Mouse (Mus musculus) stomach, embryonic 16.5 days (tissue): ENCODE measurements at regions not wholly inside any gene's neighbourhood (a gene's known extent, or its start where the extent isn't known, plus 50 kb on each side); places are given as distances from the start of the nearest gene placed in this dataset.
A peak's percentile ranks its signal among the peaks of the same experiment; 100 is the strongest.

ENCODE experiments used
- ATAC-seq: fragments of 200-750 bp; cut with Nextera tagmentation; 2 replicates; pipeline ENCODE4 v1.8.0; 2017; ENCODE audit warnings: moderate number of reproducible peaks, moderate TSS enrichment; ENCODE audit not compliant: insufficient read depth, low FRiP score
- H3K27ac ChIP-seq: fragments of 300-500 bp; sonication (generic); 2 replicates; pipeline ENCODE4 v1.5.1; 2014; ENCODE audit warnings: low read length
- H3K27me3 ChIP-seq: fragments of 300-500 bp; sonication (generic); 2 replicates; pipeline ENCODE4 v1.6.1; 2014; ENCODE audit warnings: low read length, control low read depth, mixed read lengths; ENCODE audit not compliant: control insufficient read depth, insufficient read depth
- H3K36me3 ChIP-seq: fragments of 300-500 bp; sonication (generic); 2 replicates; pipeline ENCODE4 v1.6.1; 2014; ENCODE audit warnings: low read length; ENCODE audit not compliant: control insufficient read depth, insufficient read depth
- H3K4me1 ChIP-seq: fragments of 300-500 bp; sonication (generic); 2 replicates; pipeline ENCODE4 v1.6.1; 2014; ENCODE audit warnings: low read length, control low read depth, mixed read lengths; ENCODE audit not compliant: control insufficient read depth, insufficient read depth
- H3K4me2 ChIP-seq: fragments of 300-500 bp; sonication (generic); 2 replicates; pipeline ENCODE4 v1.6.1; 2014; ENCODE audit warnings: low read depth, low read length, mixed read lengths
- H3K4me3 ChIP-seq: fragments of 300-500 bp; sonication (generic); replicated peaks from 2 replicates; pipeline ENCODE4 v1.5.1; 2014; ENCODE audit warnings: mild to moderate bottlenecking, low read length
- H3K9ac ChIP-seq: fragments of 300-500 bp; sonication (generic); 2 replicates; pipeline ENCODE4 v1.6.1; 2014; ENCODE audit warnings: low read length
- H3K9me3 ChIP-seq: fragments of 300-500 bp; sonication (generic); replicated peaks from 2 replicates; pipeline ENCODE4 v1.6.1; 2016; ENCODE audit warnings: low read length, control low read depth; ENCODE audit not compliant: control insufficient read depth
- WGBS: fragments of 180-500 bp; shearing (Covaris S2); extraction: QIAGEN DNeasy Blood & Tissue Kit; methylation state at CpG from one replicate; pipeline ENCODE4 v1.1.7; 2014; 5-methylcytosine and 5-hydroxymethylcytosine counted together

GRCm38 (mm10) chr6:51284881-51285280, 147.6 kb upstream of the Nfe2l3 start:
- Histone ChIP-seq H3K27me3 (no peaks in the 10 kb centered on the region), H3K4me2 (no peak overlapping the region), H3K9me3 (no peaks in the 10 kb centered on the region), H3K4me3 (no peak overlapping the region), H3K9ac (no peak overlapping the region), H3K27ac (no peak overlapping the region), H3K4me1 (peaks cover 11% of the 10 kb centered on the region), H3K36me3 (no peaks in the 10 kb centered on the region)
- ATAC-seq: no peak
- 72% methylated on average over 9 of the region's 9 CpGs for WGBS

- no peaks in the 10 kb centered on the region for H3K36me3 ChIP-seq
- no peak overlapping the region for H3K4me3 ChIP-seq
- no peak overlapping the region for H3K9ac ChIP-seq
- no peaks in the 10 kb centered on the region for H3K27me3 ChIP-seq
- H3K27ac ChIP-seq: no peak overlapping the region
- ATAC-seq: no peak
- no peaks in the 10 kb centered on the region for H3K9me3 ChIP-seq
- WGBS: 74% methylated on average over 2 of the region's 2 CpGs
- H3K4me2 ChIP-seq: no peak overlapping the region
- peaks cover 11% of the 10 kb centered on the region for H3K4me1 ChIP-seq
Observed at GRCm38 (mm10) chr6:51286836-51287235, 145.6 kb upstream of the Nfe2l3 start.

GRCm38 (mm10) chr6:51287383-51287782, 145.1 kb upstream of the Nfe2l3 start:
- WGBS: 42% methylated on average over 2 of the region's 2 CpGs

GRCm38 (mm10) chr6:51287807-51288206, 144.7 kb upstream of the Nfe2l3 start:
- Histone ChIP-seq H3K4me3 (no peak overlapping the region), H3K9ac (no peak overlapping the region), H3K9me3 (no peaks in the 10 kb centered on the region), H3K4me1 (peaks cover 11% of the 10 kb centered on the region), H3K36me3 (no peaks in the 10 kb centered on the region), H3K27ac (no peak overlapping the region), H3K27me3 (no peaks in the 10 kb centered on the region), H3K4me2 (no peak overlapping the region)
- no peak for ATAC-seq
- 69% methylated on average over 6 of the region's 6 CpGs for WGBS

More at GRCm38 (mm10) chr6:51287383-51287782, 145.1 kb upstream of the Nfe2l3 start:
- Histone ChIP-seq H3K4me2 (no peak overlapping the region), H3K36me3 (no peaks in the 10 kb centered on the region), H3K4me1 (peaks cover 11% of the 10 kb centered on the region), H3K4me3 (no peak overlapping the region), H3K9ac (no peak overlapping the region), H3K27ac (no peak overlapping the region), H3K9me3 (no peaks in the 10 kb centered on the region), H3K27me3 (no peaks in the 10 kb centered on the region)
- ATAC-seq: peak; percentile 5; the same call in 1 of the 2 replicates

GRCm38 (mm10) chr6:51288306-51289066, 144.0 kb upstream of the Nfe2l3 start:
- Histone ChIP-seq H3K27me3 (no peaks in the 10 kb centered on the region), H3K4me2 (no peak overlapping the region), H3K4me3 (no peak overlapping the region), H3K27ac (no peak overlapping the region), H3K9ac (no peak overlapping the region), H3K9me3 (no peaks in the 10 kb centered on the region), H3K36me3 (no peaks in the 10 kb centered on the region), H3K4me1 (peaks cover 11% of the 10 kb centered on the region)
- ATAC-seq: no peak
- WGBS: 68% methylated on average over 7 of the region's 7 CpGs

- Histone ChIP-seq H3K4me2 (no peak overlapping the region), H3K4me1 (peaks cover 8% of the 10 kb centered on the region), H3K27me3 (no peaks in the 10 kb centered on the region), H3K27ac (no peak overlapping the region), H3K4me3 (no peak overlapping the region), H3K36me3 (no peaks in the 10 kb centered on the region), H3K9me3 (no peaks in the 10 kb centered on the region), H3K9ac (no peak overlapping the region)
- WGBS: 67% methylated on average over 6 of the region's 6 CpGs
- no peak for ATAC-seq
Observed at GRCm38 (mm10) chr6:51289067-51289725, 143.3 kb upstream of the Nfe2l3 start.

GRCm38 (mm10) chr6:51300694-51301417, 131.6 kb upstream of the Nfe2l3 start:
- no peaks in the 10 kb centered on the region for H3K27me3 ChIP-seq
- H3K4me2 ChIP-seq: no peak overlapping the region
- H3K36me3 ChIP-seq: no peaks in the 10 kb centered on the region
- H3K4me3 ChIP-seq: no peak overlapping the region
- no peaks in the 10 kb centered on the region for H3K4me1 ChIP-seq
- WGBS: 65% methylated on average over 11 of the region's 11 CpGs
- H3K9ac ChIP-seq: no peak overlapping the region
- H3K27ac ChIP-seq: no peak overlapping the region
- H3K9me3 ChIP-seq: no peaks in the 10 kb centered on the region
- no peak for ATAC-seq

GRCm38 (mm10) chr6:51301831-51302230, 130.6 kb upstream of the Nfe2l3 start:
- ATAC-seq: no peak
- no peak overlapping the region for H3K9ac ChIP-seq
- no peak overlapping the region for H3K4me2 ChIP-seq
- no peak overlapping the region for H3K4me3 ChIP-seq
- 88% methylated on average over 4 of the region's 4 CpGs for WGBS
- H3K27me3 ChIP-seq: no peaks in the 10 kb centered on the region
- no peaks in the 10 kb centered on the region for H3K36me3 ChIP-seq
- no peaks in the 10 kb centered on the region for H3K4me1 ChIP-seq
- no peaks in the 10 kb centered on the region for H3K9me3 ChIP-seq
- no peak overlapping the region for H3K27ac ChIP-seq

GRCm38 (mm10) chr6:51302240-51302639, 130.2 kb upstream of the Nfe2l3 start:
- Histone ChIP-seq H3K4me3 (no peak overlapping the region), H3K36me3 (no peaks in the 10 kb centered on the region), H3K4me1 (no peaks in the 10 kb centered on the region), H3K27me3 (no peaks in the 10 kb centered on the region), H3K9ac (no peak overlapping the region), H3K9me3 (no peaks in the 10 kb centered on the region), H3K4me2 (no peak overlapping the region), H3K27ac (no peak overlapping the region)
- WGBS: 91% methylated on average over 7 of the region's 7 CpGs
- no peak for ATAC-seq
